Mouse (Mus musculus) natural killer cell, adult 2 months (primary cell): ENCODE measurements around the gene Chst8.

Source experiments
- DNase-seq, 2 experiments: peaks; one replicate each; pipeline ENCODE4 v3.0.0; 2022; ENCODE audit warnings: low spot score in 2 of 2

The Chst8 gene

DNA sequence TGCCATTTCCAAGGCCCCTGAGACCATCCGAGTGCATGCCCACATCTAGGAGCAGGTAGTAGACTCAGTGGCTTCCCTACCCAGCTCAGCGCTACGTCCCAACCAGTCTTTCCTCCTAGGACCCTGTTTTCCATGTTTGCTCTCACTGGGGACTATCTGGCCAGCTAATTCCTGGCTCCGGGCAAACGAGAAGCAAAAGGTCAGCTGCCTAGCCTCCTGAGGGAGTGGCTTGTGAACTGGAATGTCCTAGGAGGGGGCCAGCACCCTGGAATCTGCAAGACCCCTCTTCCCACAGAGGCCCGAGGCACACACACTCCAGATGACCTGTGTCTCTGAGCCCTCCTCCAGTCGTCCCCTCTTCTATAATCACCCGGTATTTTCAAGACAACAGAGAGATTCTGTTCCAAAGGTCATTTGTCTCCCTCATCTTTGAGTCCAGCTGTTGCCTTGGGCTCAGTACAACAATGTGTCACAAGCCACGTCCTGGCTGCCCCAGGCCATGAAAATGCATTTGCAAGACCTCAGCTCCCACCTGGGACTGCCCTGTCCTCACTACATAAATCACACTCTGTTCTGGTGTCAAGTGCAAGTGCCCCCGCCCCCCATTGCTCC lies 60.3 kb downstream of the Chst8 start:
- DNase-seq = no peak

DNA sequence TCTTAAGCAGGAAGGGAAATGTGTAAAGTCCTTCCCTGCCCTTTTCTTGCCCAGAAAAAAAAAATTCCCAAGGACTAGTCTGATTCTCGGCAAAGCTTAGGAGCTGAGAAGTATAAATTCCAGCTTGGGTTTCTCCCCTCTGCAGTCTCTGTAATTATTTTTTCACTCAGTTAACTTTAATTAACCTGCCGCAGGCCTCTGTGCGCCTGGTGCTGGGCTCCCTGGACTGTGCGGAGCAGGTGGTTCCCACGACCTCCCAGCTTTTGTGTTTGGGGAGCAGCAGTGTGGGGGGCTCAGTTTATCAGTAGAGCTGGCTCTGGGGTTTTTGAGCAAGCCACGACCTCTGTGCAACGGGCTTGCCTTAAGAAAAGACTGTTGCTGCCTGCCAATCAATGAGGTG lies 62.2 kb downstream of the Chst8 start:
- DNase-seq = no peak

DNA sequence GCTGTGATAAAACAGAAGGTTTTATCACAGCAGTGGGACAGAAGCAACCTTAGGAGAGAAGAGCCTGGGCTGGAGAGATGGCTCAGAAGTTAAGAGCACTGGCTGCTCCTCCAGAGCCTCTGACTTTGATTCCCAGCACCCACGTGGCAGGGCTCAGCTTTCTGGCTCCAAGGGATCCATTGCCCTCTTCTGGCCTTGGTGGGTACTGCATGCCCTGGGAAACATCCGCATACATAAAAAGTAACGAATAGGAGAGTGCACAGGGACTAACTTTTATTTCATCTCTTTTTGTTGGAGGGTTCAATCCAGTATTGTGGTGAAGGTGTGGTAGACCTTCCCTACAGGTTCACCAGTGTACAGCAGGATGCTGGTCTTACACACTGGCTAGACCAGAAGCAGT lies 62.8 kb downstream of the Chst8 start:
- DNase-seq = no peak

DNA sequence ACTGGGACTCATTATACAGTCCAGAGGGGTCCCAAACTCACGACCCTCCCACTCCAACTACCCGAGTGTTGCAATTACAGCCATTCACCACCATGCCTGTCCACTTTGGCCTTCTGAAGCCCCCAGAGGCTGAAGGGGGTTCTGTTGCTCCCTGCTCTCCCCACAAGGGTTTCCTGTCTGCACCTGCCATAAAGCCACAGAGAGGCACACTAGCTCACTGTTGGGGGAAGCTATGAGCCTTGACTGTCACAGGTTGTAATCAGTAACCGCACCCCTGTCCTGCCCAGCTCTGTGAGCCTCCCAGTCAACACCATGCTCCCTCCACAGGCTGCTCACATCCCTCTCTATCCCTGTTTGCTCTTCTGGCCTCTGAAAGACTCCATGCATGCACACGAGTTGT lies 64.0 kb downstream of the Chst8 start:
- no peak for DNase-seq

DNA sequence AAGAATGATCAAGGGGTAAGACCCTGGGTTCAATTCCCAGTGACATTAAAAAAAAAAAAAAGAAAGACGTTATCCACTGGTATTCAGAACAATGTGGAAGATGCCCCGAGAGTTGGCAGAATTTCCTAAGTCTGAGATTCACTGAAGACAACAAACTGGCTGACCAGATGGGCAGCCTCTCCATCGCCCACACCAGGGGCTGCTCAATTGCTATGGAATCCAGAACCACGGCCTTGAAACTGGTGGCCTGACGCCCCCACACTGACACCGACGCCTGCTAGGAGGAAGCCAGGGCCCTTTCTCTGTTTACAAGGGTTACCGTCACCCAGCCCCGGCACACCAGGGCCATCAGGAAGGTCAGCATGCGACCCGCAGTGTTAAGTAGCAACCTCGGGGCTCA lies 64.8 kb downstream of the Chst8 start:
- no peak for DNase-seq

DNA sequence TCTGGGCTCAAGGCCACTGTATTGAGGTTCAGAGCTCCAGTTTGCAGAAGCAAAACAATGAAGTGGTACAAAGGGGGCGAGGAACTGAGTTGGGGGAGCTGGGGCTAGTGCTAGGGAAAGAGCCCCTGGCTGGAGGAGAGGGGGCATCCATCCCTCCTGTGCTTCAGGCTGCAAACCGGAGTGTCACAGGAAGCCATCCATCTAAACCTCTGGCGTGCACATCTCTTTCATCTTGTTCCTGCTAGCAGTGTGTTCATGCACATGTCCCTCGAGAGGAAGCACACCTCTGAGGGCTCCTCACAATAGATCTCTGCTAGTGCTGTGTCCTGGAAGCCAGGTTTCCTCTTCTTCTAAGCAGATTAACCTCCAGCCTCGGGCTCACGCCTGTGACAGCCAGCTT lies 65.9 kb downstream of the Chst8 start:
- no peak for DNase-seq

DNA sequence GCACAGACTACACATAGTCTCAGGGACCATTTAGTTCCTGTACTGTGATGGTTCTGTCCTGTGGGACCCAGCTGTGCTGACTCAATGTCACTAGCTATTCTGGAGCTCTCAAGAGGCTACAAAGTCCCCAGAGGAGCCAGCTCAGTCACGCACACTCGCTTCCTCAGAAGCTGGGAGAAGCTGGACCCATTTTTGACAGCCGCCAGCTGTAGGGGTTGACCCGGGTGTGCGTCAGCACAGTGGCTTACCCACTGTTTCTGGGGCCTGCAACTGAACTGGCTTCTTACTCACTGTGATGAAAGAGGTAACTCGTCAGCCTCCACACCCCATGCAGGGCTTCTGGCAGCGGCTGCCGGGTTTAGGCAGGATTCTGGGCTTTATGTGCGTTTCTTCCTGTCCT lies 66.3 kb downstream of the Chst8 start:
- DNase-seq = no peak

DNA sequence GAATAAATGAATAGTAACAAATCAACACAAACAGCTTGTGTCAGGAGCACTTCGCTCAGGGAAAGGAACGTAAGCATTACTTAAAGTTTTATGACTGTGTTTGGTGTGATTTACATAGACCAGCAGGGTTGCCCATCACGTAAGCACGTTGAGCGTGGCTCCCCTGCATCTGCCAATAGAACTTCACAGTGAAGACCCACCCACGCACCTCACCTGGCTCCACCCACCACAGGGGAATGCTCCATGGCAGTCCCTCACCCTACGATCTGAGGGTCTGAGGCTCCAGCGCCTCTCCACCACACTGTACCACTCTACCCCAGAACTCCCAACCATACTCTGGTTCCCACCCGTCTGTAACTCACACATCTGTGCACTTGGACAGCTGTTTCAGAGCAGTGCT lies 67.1 kb downstream of the Chst8 start:
- DNase-seq = no peak

DNA sequence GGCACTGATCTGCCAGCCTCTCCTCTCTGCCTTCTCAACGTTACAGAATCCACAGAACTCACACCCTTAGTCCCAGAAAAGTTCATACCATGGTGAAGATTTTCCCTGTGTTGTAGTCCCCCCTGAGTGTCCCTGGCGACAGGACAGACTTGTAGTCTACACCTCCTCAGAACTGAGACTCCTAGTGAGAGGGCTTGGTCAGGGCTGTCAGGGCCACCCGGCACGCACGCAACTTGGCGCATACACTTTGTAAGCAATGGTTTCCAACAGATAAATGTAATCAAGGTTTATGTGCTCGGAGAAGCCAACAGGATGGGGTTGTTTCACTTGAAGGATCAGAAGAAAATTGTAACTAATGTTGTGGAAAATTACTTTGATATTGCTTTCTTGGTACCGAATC lies 67.5 kb downstream of the Chst8 start:
- no peak for DNase-seq

DNA sequence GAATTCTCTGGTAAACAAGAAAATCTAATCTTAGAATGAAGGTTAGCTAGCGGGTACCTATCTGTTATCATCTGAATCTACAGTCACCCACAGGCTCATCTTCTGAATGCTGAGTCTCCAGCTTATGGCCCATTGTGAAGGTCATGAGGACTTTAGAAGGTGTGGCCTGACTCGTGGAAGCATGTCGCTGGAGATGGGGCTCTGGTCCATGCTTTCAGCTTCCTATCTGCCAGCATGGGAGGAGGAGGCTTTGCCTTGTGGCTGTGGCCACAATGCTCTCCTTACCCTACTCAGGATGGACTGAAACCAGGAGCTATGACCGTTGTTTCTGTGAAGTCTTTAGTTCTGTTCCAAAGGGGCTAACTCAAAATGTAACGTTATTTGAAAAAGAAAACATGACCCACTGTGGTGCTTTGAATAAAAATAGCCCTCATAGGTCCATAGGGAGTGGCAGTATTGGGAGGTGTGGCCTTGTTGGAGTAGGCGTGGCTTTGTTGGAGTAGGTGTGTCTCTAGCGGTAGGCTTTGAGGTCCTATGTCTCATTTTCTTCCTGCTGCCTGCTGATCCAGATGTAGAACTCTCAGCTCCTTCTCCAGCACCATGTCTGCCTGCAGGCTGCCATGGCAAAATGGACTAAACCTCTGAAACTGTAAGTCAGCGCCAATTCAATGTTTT lies 69.0 kb downstream of the Chst8 start:
- DNase-seq = no peak

DNA sequence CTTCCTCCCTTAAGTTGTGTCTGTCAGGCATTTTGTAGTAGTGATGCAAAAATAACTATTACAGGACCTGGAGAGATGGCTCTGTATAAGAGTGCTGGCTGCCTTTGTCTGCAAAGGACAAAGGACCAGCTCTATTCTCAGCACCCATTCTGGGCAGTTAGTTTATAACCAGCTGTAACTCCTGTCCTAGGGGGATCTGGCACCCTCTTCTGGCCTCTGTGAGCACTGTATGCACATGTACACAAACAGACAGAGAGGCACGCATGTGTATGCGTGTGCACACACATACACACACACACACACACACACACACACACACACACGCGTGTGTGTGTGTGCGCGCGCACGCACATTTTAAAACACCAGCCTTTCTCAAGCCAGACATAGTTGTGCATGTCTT lies 73.1 kb downstream of the Chst8 start:
- no peak for DNase-seq

DNA sequence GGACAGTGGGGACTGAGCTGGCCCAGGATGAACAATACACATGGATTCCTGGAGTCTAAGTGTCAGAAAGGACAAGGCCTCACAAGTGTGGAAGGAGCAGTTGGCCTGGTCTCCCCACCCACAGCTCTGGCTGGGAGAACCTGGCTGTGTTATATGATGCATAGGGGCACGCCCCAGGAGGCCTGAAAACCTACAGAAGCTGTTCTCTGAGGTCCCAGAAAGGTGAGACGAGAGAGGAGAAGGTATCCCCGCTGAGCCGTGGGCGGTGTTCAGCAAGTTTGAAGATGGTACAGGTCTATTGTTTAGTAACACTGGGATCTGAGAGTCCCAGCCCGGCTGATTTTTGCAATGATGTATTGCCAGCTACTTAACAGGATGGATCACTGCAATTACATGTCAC lies 75.3 kb downstream of the Chst8 start:
- DNase-seq = no peak

DNA sequence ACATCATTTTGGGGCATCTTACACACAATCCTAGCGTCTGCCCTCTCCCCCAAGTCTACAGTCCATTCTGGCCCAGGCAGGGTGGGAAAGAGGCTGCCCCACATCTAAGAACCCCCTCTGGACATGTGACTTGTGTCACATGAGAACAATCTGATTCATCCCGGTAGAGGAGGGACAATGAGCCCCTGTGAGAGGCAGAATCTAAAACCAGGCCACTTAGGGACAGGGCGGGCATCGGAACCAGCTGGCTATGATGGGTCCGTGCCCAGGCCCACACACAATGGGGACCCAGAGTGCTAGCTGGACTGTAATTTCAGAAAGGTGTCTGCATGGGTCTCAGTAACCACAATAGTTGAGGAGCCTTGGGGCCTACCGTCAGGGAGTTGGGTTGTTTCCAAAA lies 78.2 kb downstream of the Chst8 start:
- DNase-seq = no peak

DNA sequence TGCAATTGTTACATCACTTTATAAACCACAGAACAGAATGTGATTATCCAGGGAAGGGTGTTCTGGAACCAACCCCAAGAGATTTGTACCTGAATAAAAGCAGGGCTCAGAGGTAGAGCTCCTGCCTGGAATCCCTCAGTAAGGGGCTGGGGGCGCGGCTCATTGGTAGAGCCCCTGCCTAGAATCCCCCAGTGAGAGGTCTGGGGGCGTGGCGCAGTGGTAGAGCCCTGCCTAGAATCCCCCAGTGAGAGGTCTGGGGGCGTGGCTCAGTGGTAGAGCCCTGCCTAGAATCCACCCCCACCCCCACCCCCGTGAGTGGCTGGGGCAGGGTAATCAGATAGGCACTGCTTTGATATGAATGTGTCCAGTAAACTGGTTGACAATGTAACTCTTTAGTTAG lies 83.6 kb downstream of the Chst8 start:
- DNase-seq = no peak

DNA sequence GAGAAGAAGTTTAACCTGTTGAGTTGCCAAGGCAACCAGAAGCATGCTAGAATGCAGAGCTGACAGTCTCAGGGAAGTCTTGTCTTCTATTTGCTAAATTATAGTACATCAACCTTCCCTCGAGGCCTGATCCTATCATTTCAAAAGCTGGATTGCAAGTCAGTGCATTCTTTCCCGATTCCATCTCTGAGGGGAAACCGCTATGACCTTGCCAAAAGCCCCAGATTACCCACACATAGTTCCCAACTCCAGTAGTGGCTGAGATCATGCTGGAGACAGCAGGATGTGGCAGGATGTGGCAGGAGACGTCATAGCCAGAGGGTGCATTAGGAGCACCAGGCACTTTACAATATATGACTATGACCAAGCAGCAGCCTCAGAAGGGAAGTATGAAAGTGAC lies 87.3 kb downstream of the Chst8 start:
- DNase-seq = no peak

DNA sequence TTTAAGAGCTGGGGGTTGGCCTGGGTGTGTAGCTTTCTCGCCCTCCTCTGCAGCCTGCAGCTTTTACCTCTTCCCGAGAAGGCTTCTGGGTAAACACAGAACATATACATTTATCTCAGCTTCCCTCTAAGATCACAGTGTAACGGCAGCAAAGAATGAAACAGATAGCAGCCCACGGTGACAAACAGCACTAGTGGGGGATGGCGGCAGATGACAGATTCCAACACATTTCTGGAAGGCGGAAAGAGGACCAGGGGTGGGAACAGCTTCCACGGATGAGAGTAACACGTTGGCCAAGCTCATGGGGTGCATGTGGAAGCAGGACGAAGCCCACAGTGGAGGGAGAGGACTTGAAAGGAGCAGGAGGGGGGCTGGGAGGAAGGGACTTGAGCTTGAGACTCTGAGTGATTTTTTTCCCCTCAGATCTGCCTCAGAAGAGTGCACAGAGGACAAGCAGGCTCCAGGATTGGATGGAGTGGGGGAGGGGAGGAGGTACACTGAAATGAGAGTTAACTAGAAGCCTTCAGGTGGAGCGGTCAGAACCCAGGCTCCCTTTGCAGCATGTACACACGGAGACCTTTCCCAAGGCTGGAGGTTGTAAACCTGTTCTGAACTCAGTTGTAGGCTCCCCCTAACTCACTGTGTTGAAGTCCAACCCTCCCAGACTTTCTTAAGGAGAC lies 89.8 kb downstream of the Chst8 start:
- no peak for DNase-seq

DNA sequence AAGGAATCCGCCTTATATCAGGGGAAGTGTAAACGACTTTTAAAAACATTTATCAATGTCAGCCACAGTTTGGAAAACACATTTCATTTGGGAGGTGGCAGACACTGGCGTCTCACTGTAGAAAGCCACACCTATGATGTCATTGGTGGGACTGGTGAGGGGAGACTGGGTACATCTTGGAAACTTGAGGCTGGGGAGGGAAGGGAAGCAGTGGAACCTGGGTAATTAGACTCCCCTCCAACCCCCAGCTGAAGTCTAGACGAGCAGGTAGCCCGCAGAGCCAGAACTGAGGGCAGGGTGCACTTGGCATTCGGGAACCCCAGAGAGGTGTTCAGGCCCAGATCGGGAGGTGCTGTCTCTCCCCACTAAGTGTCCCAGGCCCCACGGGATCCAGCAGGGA lies 90.4 kb downstream of the Chst8 start:
- DNase-seq = no peak

DNA sequence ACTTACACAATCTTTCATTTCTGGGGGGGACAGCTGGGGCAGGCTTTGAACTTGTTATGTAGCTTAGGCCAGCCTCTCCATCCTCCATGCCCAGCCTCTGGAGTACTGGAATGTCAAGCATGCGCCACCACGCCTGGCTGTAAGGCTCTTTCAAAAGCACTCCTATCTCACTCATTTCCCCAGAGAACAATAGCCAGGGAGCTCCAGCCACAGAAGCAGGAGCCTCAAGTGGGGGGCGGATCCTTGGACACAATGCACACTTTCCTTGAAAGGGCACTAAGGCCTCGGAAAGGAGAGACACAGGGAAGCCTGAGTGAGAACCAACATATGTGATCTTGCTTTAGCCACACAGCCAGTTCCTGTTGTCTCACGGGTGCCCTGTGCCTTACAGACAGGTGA lies 90.9 kb downstream of the Chst8 start:
- DNase-seq = no peak

DNA sequence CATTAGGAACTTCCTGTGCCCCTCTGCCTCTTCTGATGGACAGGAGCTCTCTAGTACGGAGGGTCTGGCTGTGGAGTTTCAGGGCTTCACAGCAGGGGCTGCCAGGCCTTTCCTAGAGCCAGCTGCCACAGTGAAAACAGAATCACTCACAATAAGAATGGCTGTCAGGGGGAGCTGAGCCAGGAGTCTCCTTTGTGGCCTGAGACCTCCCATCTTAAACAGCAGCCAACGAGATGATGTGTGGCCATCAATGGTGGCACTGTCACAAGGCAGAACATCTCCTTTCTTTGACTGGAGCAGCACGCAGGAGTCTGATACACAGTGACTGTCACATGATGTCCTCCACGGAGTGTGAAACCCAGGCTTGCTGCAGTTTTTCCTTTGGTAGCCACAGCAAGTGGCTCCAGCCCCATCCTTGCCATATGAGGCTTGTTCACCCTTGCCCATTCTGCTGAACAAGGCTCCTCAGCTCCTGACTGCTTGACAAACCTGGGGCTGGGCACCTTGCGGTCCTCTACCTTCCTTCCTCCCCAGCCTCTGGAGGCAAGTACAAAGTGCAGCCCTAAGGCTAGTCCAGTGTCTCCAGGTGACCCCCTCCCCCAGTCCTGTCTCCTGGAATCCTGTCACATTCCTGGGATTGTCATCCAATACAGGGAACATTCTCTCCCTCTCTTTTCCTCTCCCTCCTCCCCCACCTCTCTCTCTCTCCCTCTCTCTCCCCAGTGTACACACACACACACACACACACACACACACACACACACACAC lies 91.4 kb downstream of the Chst8 start:
- DNase-seq = no peak

DNA sequence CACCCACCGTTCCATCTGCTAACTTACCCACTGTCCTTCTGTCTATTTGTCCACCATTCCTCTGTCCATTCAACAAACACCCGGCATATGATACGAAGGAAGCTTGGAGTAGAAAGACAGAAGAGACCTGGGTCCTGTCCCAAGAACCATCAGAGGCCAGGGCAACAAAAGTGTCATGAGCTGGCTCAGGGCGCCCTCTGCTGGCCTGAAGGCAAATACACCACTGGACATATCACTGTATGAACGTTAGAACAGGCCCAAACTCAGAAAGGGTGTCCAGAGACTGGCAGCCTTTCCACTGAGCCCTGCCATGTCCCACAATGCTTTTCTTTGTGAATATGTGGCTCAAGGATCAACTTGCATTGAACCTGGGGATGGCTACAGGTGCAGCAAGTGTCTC lies 92.9 kb downstream of the Chst8 start:
- DNase-seq = peak; percentile 2

DNA sequence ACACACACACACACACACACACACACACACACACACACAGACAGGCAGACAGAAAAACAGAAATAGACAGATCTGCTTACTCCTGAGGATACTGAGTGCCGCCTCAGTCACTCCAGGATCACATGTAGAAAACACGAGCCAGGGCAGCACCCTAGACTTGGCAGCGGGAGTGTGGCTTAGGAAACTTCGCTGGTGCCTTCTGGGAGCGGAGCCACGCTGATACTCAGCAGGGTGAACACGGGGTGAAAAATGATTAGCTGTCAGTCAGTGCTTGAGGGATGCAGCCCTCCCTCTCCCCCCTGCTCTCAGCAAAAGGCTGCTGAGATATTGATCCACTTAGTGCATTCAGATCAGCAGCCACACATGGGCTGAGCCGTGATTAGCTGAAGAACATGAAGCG lies 93.9 kb downstream of the Chst8 start:
- no peak for DNase-seq

DNA sequence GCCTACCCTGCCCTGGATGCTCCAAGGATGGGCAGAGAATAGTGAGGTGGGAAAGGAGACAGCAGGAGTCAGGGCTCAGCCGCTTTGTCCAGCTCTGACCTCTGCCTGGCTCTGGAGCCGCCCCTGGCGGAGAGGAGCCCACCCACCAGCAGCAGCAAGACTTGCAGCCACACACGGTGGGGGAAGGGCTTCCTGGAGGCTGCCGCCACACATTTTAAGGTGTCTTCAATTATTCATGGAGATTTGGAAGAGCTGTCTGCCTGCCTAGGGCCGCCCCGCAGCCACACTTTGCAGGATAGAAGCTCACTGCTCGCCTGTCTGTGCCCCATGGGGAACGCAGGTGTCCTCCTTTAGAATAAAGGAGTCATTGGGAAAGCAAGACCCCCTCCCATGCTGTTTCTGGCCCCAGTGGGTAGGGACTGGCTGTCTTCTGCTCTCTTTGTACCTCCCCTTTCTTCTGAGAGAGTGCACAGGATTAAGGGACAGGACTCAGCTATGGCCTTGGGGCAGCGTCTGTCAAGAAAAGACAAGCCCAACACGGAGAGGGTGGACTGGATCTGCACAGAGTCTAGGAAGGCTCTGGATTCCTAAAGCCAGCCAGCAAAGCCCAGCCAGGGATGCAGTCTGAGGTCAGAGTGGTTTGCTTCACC lies 95.2 kb downstream of the Chst8 start:
- DNase-seq = no peak
